Mouse (Mus musculus) CD4-positive, CD25-positive, alpha-beta regulatory T cell, adult 2 months (primary cell): ENCODE results near the gene Akap13.
"Not testable (repeated sequence)": the region's sequence is repeated elsewhere in the genome, so short reads cannot be mapped to it uniquely, and the experiment has no call there.

Source experiments
- DNase-seq: peaks from one replicate; pipeline ENCODE4 v3.0.0-alpha.2; 2012; ENCODE audit warnings: low read depth, low spot score

Gene Akap13

DNA sequence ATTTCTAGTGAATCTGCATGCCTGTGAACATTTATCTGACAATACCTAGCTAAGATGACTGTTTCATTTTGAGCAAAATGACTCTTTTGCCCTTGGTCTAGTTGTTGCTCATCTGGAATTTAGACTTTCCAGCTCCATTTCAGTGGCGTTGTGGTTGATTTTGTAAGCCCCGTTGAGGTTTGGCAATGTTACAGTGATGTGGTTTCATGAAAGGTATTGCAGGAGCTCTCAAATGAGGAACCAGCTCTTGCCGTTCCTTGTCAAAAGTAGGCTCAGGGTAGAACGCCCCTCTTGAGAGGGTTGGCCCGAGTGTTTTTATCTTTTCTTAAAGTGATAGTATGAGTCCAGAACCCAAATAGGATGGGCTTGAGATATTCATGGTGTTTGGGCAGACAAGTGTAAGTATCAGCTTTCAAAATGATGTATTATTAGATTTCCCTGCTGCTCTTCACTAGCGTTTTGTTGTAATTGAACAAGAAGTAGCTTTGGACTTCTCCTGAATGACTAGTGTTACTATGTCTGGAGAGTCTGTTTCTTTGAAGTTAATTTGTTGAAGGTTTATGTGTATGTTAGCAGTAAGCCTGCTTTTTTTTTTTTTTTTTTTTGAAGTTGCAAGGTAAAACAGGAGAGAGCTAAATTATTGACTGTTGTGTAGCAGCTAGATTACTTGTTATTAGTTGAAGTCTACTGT, 140.9 kb downstream of the Akap13 start:
- peak; percentile 73 for DNase-seq

DNA sequence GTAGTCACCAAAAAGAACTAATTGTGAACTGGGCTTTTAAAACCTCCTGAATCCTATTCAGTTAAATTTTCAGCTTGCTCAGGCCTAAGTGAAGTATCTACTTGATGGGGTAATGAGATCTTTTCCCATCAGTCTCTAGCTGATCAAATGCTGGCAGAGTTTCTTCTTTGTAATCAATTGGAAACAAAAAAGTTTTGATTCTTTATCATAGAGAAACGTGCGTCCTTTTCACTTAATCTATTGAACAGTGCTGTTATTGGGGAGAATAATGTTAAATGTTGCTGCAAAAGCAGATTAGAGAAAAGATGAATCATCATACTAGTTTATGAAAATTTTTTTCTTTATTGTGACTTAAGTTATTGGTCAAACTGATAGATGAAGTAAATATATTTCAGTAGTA, 142.5 kb downstream of the Akap13 start:
- no peak for DNase-seq

DNA sequence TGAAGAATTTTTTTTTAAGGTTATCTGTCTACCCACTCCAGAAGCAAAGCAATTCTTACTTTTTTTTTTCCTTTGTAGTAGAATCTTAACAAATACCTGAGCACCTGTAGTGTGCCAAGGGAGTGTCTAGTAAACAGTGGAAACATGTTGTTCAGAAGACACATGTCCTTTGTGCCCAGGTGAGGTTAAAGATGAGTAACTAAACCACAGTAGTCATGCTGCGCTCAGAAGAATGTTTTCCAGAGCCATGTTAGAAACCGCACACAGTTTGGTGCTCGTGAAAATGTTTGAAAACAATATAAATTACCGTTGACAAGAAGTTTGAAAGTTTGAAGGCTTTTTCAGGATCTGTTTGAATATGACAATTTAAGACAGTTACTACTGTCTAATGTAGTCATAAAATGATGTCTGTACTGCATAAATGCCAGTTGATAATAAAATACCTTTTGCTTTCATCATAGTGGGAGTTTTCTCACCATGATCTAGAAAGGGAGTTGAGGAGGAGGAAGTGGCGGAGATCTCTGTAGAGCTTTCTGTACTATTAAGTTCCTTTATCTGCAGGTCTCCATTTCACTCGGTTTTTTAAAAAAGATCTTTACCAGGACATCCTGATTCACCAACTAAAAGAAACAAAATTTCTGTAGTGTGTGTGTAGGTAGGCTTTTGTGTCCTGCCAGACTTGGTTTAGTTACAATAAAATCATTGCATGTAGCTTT, 145.2 kb downstream of the Akap13 start:
- DNase-seq = peak; percentile 78

DNA sequence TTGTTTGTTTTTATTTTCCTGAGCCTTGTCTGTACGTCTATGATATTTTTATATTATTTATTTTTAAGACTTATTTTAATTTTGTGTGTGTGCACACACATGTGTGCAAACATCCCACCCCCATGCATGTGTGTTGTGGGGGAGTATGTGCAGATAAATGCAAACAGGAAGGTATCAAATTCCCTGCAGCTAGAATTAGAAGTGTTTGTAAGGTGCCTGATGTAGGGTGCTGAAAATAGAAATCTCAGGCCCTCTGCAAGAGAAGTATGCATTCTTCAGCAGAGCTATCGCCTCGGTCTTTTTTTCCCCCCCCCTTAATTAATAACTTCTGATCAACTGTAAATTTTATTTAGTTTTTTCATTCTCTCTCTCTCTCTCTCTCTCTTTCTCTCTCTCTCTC, 151.9 kb downstream of the Akap13 start:
- no peak for DNase-seq

DNA sequence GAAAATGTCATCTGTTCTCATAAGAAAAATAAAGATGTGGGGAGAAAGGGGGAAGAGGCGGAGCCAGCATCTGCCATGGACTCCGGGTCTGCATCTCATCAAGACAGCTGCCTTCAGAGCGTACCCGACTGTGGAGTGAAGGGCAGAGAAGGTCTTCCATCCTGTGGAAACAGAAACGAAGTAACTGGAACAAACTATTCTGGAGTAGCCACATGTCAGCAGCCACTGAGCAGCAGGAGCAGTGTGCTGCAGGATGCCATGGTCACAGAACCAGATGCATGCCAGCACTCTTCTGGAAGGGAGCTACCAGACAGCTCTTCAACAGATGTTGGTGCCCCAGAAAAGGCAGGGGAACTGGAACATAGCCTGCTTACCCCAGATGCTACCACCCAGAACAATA, 153.4 kb downstream of the Akap13 start:
- peak; percentile 45 for DNase-seq

DNA sequence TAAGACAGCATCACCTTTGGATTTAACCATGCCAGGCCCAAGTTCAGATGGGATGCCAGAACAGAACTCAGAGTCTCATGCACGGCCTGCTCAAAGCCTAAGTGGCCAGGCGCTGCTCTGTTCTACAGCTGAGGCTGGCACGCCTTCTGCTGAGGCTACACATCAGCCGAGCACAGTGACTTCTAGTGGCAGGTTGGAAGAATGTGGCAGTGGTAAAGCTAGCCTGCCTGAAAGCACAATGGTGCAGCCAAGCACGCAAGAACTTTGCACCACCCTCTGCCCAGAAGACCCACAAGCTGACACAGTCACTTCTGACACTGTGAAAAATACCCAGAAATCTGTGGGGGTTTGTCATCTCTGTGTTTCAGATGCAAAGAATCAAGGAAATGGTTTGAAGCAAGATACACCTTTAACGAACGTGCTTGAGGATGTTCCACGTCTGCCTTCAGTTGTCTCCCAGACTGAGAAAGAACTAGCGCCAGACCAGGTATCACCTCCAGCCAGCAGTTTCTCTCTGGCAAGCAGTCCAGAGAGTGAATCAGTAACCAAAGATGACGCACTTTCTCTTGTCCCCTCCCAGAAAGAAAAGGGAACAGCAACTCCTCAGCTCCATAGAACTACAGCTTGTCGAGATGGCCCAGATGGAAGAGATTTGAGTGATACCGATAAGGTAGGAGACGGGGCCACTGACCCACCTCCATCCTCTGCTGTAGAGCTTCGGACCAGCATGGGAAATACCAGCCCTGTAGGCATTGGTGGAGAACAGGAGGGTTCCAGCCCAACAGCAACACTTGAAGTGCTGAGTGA, 154.3 kb downstream of the Akap13 start:
- peak; percentile 89 for DNase-seq

DNA sequence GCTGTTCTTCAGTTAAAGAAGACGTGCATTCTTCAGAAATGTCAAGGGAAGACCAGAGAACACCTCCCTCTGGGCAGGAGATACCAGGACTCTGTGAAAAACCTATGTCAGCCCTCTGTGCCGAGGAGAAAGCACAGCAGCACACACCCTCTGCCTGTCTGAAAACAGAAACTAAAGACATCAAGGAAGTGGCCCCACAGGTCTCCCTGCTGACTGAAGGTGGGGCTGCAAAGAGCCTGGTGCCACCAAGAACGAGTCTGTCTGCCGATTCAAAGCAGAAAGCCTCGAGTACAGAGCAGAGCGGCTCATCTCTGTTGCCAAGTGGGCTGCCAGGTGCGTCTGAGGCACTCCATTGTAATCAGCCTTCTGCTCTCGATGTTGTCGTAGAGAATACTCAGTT, 155.1 kb downstream of the Akap13 start:
- peak; percentile 86 for DNase-seq

DNA sequence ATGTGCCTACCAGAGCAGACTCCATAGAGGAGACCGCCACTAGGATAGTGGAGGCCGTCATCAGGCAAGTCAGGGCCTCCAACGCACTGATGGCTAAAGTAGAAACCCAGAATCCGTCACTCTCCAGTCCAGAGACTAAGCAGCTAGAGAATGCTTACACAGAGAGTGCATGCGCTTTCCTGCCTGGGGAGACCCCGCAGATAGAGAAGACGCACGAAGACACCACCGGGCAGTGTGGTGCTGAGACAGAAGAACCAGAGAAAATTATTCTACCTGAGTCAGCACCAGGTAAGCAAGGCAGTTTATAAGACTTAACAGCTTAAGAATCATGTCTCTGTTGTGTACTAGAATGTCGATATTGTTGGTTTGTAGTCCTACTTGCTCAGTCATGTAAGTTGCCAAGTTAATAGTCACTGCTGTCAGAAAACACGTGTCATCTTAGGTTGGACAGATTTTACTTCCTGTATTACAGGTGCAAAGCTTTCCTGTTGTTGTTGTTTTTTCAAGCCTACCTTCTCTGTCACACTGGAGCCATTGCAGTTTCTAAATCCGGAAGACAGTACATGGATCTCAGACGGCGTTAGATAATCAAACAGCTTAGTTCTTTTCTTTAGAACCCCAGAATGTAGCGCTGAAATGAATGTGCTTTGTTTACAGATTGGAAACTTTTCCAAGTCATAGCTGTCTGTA, 156.1 kb downstream of the Akap13 start:
- peak; percentile 76 for DNase-seq

DNA sequence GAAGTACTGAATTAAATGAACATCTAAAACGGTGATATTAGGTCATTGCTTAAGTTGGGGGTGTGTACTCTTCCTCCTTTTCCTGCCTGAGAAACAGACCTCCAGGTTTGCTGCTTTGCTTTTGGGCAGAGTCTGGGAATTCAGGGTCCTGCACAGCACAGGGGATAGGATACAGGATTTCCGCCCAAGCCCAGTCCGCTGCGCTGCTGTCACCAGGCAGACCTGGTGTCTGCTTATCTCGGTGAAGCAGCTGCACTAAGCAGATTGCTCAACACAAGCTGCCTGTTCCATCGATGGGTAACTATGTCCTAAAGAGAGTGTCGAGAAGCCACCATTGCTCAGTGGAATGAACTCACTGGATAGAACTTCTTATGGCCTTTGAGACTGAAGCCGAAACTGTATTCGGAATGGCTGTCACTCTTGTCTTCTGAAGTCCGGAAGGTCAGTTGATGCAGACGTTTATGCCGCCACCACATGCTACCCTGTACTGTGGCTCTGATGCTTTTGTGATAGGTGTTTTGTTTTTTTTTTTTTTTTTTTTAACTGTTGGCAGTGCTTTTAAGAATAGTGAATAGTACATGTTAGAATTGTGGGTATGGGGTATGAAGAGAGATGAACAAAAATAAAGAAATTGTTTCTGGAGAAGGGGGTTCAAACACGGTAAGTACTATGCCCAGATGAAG, 156.8 kb downstream of the Akap13 start:
- DNase-seq = peak; percentile 73

DNA sequence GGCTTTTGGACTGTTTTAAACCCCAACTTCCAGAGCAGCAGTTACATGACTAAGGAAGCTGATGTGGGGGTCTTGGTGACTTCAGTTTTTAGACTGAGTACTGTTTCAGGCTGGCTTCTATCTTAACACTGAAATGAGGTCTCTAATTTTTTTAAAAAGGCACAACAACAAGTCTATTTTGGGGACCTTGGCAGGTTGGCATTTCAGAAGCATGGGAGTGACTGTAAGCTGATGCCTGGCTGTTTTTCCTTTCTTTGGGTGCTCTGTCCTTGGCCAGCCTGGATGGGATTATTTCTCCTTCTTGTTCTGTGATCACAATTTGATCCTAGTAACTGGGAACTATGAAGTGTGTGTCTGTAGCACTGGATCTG, 157.3 kb downstream of the Akap13 start:
- no peak for DNase-seq

DNA sequence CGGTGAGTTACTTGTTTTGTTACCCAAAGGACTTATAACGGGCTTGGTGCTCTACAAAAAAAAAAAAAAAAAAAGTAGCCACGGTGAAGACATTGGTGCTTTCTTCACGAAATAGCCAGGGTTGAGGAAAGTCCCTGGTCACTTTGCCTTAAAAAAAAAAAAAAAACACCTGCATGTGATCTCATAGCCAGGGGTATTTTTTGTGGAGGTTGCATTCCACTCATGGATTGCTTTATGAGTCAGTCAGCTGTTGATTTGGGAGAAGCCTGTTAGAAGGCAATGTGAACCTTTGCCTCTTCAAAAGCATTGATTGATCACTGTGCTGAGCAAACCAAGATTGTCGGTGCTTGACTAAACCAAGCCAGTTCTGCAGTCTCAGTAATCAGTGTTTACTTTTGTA, 157.9 kb downstream of the Akap13 start:
- DNase-seq = peak; percentile 51

DNA sequence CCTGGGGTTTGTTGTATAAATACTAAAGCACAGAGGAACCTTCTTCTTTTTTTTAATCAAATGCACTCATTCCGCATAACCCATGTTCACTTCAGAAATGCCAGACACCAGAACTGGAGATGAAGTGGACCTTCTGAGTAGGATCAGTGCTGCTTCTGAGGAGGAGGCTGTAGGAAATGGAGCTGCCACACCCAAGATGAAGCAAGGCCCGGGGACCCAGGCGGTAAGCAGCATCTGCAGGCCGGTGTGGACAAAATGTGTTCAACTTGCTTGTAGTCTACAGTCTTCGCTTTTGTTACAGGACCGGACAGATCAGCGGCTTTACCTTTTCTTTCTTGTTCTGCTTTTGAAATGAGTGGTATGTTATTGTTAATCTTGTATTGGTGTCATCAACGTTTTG, 159.5 kb downstream of the Akap13 start:
- DNase-seq = no peak

DNA sequence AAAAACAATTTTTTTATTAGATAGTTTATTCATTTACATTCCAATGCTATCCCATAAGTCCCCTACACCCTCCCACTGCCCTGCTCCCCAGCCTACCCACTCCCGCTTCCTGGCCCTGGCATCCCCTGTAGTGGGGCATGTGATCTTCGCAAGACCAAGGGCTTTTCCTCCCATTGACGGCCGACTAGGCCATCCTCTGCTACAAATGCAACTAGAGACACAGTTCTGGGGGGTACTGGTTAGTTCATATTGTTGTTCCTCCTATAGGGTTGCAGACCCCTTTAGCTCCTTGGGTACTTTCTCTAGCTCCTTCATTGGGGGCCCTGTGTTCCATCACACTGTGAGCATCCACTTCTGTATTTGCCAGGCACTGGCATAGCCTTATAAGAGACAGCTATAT, 161.9 kb downstream of the Akap13 start:
- DNase-seq = not testable (repeated sequence)

DNA sequence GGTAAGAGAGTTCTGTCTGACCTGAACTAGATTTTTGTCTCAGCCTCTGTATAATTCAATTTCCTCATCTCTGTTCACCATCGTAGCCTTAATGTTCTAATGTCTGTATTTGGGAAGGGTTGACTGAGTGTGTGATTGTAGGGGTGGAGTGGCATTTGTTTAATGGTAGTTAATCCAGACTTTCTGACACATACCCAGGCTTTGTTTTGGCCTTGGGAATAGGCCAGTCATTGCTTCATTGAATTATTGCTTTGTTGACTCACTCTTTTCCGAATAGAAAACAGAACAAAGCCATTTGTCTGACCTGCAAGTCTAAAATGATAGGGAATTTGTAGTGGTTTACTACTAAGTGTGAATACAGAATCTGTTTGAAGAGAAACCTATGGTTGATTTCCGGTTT, 163.4 kb downstream of the Akap13 start:
- DNase-seq = no peak

DNA sequence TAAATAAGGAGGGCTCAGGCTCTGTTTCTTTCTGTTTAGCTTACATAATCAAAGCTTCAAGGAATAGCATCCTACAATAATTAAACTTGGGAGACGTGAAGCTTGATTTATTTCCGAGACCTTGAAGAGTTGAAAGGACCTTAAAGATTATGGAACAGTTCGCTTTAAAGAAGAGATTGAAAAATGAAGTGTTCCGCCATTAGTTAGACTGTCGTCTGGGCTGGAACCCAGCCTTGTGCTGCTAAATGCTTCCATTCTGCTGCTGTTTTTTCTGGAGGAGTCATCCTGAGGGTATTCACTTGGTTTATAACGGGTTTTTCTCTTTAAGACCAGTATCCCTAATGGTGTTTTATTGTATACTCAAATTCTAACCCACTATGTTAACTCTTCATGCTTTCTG, 164.5 kb downstream of the Akap13 start:
- no peak for DNase-seq

DNA sequence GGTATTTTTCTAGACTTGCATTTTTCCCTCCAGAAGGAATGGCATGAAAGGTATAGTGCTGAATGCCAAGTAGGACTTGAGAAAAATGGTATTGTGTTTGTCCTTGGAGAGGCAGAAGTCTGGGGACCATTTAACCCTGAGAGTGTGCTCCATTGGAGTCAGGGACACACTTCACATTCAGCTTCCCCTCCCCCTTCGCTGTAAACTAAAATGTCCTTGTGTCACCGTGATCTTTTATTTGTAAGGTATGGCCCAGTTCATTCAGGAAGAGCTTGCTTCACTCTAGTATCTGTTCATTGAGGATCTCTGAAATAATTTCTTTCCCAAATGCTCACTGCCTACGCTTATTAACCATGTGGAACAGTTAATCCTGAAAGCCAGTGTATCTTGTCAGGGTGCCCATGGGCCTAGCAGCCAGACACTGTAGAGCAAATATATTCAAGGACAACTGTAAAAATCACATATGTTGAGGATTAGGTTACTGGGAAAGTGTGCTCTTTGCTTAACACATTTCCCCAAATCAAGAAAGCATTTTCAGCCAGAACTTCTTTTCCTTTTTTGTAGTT, 165.1 kb downstream of the Akap13 start:
- no peak for DNase-seq

DNA sequence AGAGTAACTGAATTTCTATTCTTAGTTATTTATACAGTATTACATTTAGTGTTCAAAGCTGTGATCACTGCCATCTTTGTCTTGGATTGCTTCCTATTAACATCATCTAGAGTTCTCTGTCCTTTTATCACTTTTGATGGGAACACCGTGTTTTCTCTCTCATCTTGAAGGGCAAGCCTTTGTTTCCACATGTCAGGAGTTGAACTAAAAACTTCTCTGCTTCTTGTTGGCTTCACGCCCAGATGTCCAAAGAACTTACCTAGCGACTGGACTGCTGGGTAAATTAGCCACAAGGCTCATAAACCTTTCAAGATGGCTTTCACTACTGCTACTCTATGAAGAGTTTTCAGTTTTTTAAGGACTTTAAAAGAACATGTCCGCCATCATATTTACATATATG, 165.6 kb downstream of the Akap13 start:
- DNase-seq = no peak

DNA sequence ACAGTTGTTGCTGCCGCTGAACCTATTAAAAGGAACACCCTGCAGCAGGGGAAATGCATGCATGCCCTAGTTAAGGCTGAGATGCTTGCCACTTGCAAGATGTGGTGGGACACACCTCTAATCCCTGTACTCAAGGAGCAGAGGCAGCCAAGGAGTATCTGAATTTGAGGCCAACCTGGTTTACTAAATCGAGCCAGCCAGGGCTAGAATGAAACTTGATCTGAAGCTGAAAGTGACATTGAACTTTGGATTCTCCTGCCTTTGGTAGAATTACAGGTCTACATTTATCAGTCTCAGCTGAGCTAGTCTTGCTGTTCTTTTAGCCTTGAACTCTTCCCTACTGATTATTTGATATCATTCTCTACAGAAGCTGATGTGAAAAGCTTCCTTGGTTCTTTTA, 172.5 kb downstream of the Akap13 start:
- DNase-seq = no peak

DNA sequence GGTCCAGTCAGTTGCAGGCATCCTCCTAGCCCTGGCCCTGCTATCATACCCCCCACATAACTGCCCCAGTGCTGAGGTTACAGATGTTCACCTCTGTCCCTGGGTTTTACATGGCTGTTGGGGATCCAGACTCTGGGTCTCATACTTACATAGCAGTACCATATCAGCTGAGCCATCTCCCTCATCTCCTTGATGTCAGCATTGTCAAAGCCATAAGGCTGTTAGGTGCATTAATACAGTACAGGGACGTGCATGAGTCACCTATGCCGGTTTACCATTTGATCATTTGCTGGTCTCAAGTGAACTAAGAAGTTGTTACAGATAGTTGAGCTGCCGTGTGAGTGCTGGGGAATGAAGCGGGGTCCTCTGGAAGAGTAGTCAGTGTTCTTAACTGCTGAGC, 174.3 kb downstream of the Akap13 start:
- DNase-seq = peak; percentile 52

DNA sequence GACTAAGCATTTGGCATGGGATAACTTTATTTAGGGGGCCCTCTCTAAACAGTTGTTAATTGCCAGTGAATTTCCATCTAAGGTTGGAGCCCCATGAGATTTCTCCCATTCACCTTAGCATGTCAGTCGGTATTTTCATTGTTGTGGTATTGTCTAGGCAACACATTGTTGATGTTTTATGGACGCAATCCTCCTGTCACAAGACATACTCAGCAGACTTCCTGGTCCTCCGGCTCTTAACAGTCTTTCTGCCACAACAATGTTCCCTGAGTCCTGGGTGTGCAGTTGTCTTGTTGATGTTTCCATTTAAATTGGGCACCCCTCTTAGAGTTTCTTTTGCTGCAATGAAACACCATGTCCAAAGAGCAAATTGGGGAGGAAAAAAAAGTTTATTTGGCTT, 177.6 kb downstream of the Akap13 start:
- DNase-seq = peak; percentile 58

DNA sequence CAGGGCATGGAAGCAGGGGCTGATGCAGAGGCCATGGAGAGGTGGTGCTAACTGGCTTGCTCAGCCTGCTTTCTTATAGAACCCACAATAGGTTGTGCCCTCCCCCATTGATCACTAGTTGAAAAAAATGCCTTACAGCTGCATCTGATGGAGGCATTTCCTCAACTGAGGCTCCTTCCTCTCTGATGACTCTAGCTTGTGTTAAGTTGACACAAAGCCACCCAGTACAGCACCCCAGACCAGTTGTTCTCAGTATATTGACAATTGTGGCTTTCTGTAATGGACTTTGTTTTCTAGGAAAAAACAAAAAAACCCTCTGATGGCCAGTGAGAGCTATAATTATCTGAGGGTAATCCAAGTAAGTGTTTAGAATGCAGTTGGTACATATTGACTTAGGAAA, 178.1 kb downstream of the Akap13 start:
- DNase-seq = peak; percentile 45
